Mouse (Mus musculus) lung, adult 2 months (tissue): Measurements from ENCODE around the gene Zfp667.

Experiments
- CTCF ChIP-seq: fragments of 200-500 bp; IDR thresholded peaks from 2 replicates; pipeline ENCODE4 v1.5.1; 2011; ENCODE audit warnings: mild to moderate bottlenecking, low read length, control low read depth; ENCODE audit not compliant: insufficient read depth
- POLR2A ChIP-seq: fragments of 200-500 bp; IDR thresholded peaks from 2 replicates; pipeline ENCODE4 v1.6.1; 2011; ENCODE audit warnings: low read depth, mild to moderate bottlenecking, control low read depth, low read length, borderline replicate concordance; ENCODE audit errors: extremely low read depth

- no peak for TF ChIP-seq POLR2A
- no peak for TF ChIP-seq CTCF
Observed at GRCm38 (mm10) chr7:6330458-6331232, 44.3 kb downstream of the Zfp667 start.
